Mouse (Mus musculus) limb, embryonic 14.5 days (tissue): ENCODE results near the gene Mtmr3. TPM values are rescaled to one million over a fixed set of nuclear protein-coding genes. Genes with fewer than 3 reads are reported as not detected.

ENCODE experiments used
- ATAC-seq: fragments of 200-750 bp; cut with Nextera tagmentation; 2 replicates; pipeline ENCODE4 v1.8.0; 2017; ENCODE audit warnings: low read depth, moderate number of reproducible peaks, moderate TSS enrichment; ENCODE audit not compliant: low FRiP score
- DNase-seq: peaks from one replicate; pipeline ENCODE4 v3.0.0-alpha.2; 2015; ENCODE audit warnings: low spot score
- H3K27ac ChIP-seq: fragments of 300-500 bp; sonication (generic); replicated peaks from 2 replicates; pipeline ENCODE4 v1.5.1; 2014; ENCODE audit warnings: low read depth, mild to moderate bottlenecking, low read length, moderate library complexity, mixed read lengths
- H3K27me3 ChIP-seq: fragments of 300-500 bp; sonication (generic); 2 replicates; pipeline ENCODE4 v1.6.1; 2014; ENCODE audit warnings: low read length, mixed read lengths; ENCODE audit not compliant: control insufficient read depth, insufficient read depth
- H3K36me3 ChIP-seq: fragments of 300-500 bp; sonication (generic); 2 replicates; pipeline ENCODE4 v1.6.1; 2014; ENCODE audit warnings: mild to moderate bottlenecking, low read length, moderate library complexity, mixed read lengths; ENCODE audit not compliant: control insufficient read depth, insufficient read depth
- H3K4me1 ChIP-seq: fragments of 300-500 bp; sonication (generic); 2 replicates; pipeline ENCODE4 v1.6.1; 2014; ENCODE audit warnings: antibody characterized with exemption, low read length, mixed read lengths; ENCODE audit not compliant: control insufficient read depth, insufficient read depth
- H3K4me2 ChIP-seq: fragments of 300-500 bp; sonication (generic); replicated peaks from 2 replicates; pipeline ENCODE4 v1.6.1; 2014; ENCODE audit warnings: low read depth, mild to moderate bottlenecking, low read length, moderate library complexity; ENCODE audit not compliant: severe bottlenecking
- H3K4me3 ChIP-seq: fragments of 300-500 bp; sonication (generic); replicated peaks from 2 replicates; pipeline ENCODE4 v1.5.1; 2014; ENCODE audit warnings: low read length
- H3K9ac ChIP-seq: fragments of 300-500 bp; sonication (generic); 2 replicates; pipeline ENCODE4 v1.6.1; 2014; ENCODE audit warnings: mild to moderate bottlenecking, low read depth, low read length, moderate library complexity; ENCODE audit not compliant: severe bottlenecking
- H3K9me3 ChIP-seq: fragments of 300-500 bp; sonication (generic); 2 replicates; pipeline ENCODE4 v1.6.1; 2016; ENCODE audit warnings: low read length; ENCODE audit not compliant: control insufficient read depth
- POLR2A ChIP-seq: fragments of 200-500 bp; IDR thresholded peaks from 2 replicates; pipeline ENCODE4 v1.8.0; 2012; ENCODE audit warnings: inconsistent platforms, mild to moderate bottlenecking, moderate library complexity, borderline replicate concordance; ENCODE audit not compliant: insufficient read depth, insufficient read length; ENCODE audit errors: extremely low read depth
- WGBS: fragments of 180-500 bp; shearing (Covaris S2); extraction: QIAGEN DNeasy Blood & Tissue Kit; methylation state at CpG from one replicate; pipeline ENCODE4 v1.1.7; 2014; 5-methylcytosine and 5-hydroxymethylcytosine counted together
- polyA plus RNA-seq, 2 experiments: library from polyadenylated mRNA; depleted of rRNA in 1 of 2; stranded (reverse) in 1 of 2; unstranded in 1 of 2; fragments of >200 nt; fragmentation: Nextera tagmentation in 1 of 2; extraction: Ambion mirVana in 1 of 2; gene quantifications; 2 replicates each; pipeline versions ENCODE4 v1.2.1 to v1.2.3; 2012 to 2014

Gene Mtmr3
- polyA plus RNA-seq, 2 experiments = 29.4 to 33.9 TPM

DNA sequence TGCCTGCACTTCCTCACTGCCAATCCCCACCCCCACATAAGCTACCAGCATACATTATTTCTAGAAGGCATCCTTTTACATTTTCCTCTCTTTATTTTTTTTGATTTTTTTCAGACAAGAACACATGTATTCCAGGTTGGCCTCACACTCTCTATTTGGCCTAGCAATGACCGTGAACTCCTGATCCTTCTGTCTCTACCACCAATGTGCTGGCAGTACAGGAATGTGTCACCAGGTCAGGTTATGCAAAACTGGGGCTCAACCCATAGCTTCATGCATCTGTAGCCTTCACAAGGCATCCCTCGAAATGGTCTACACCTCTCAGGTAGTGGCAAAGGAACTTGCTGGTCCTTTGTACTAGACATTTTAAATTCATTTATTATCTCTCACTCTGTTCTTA lies 105.9 kb downstream of the Mtmr3 start:
- no peak for ATAC-seq

GRCm38 (mm10) chr11:4488367-4488766 lies 106.3 kb downstream of the Mtmr3 start:
- Histone ChIP-seq H3K27ac (no peak overlapping the region), H3K27me3 (no peaks in the 10 kb centered on the region), H3K9ac (no peak overlapping the region), H3K4me3 (no peak overlapping the region), H3K9me3 (no peaks in the 10 kb centered on the region), H3K4me1 (no peaks in the 10 kb centered on the region), H3K36me3 (peaks cover 96% of the 10 kb centered on the region), H3K4me2 (no peak overlapping the region)
- WGBS = 94% methylated on average over 13 of the region's 13 CpGs
- no peak for DNase-seq
- no peak for TF ChIP-seq POLR2A
- no peak for ATAC-seq

More for the DNA sequence above, 105.9 kb downstream of the Mtmr3 start:
- H3K4me2 ChIP-seq = no peak overlapping the region
- H3K36me3 ChIP-seq = peaks cover 95% of the 10 kb centered on the region
- DNase-seq = no peak
- no peaks in the 10 kb centered on the region for H3K9me3 ChIP-seq
- H3K4me3 ChIP-seq = no peak overlapping the region
- no peak overlapping the region for H3K27ac ChIP-seq
- H3K27me3 ChIP-seq = no peaks in the 10 kb centered on the region
- H3K9ac ChIP-seq = no peak overlapping the region
- 98% methylated on average over 2 of the region's 2 CpGs for WGBS
- no peak for TF ChIP-seq POLR2A
- H3K4me1 ChIP-seq = no peaks in the 10 kb centered on the region

DNA sequence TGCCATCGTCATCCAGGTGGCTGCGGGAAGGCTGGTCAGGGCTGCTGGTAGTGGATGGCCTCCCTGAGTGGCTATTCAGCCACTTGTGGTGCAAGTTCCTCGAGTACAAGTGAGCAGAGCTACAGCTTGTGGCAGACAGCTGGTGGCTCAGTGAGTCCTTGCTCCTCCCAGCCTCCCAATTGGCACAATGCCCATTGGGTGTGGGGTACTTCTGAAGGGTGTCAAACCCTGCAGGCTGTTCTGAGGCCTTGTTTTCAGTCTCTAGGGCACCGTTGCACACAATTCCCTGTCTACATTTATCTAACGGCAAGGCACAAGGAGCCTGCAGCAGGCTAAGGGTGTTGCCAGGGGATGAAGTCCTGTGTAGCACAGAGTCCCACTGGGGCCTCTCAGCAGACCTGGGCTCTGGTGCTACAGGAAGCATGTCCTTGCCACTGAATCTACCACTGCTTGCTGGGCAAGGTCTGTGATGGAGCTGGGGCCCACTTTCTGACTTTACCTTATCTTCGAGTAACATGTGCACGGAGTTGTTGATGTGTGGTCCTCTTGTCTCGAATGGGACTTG lies 107.2 kb downstream of the Mtmr3 start:
- Histone ChIP-seq H3K9me3 (no peaks in the 10 kb centered on the region), H3K9ac (no peak overlapping the region), H3K4me1 (no peaks in the 10 kb centered on the region), H3K4me2 (no peak overlapping the region), H3K27ac (no peak overlapping the region), H3K4me3 (no peak overlapping the region), H3K27me3 (no peaks in the 10 kb centered on the region), H3K36me3 (peaks cover 97% of the 10 kb centered on the region)
- DNase-seq (peak; percentile 19), ATAC-seq (no peak)
- TF ChIP-seq POLR2A = no peak
- WGBS = 89% methylated on average over 8 of the region's 8 CpGs

- DNase-seq (no peak), ATAC-seq (no peak)
- Histone ChIP-seq H3K4me3 (no peak overlapping the region), H3K9me3 (no peaks in the 10 kb centered on the region), H3K36me3 (peaks cover 98% of the 10 kb centered on the region), H3K4me2 (no peak overlapping the region), H3K27ac (no peak overlapping the region), H3K4me1 (no peaks in the 10 kb centered on the region), H3K27me3 (no peaks in the 10 kb centered on the region), H3K9ac (no peak overlapping the region)
- TF ChIP-seq POLR2A = no peak
- WGBS = 95% methylated on average over 5 of the region's 5 CpGs
Measured at GRCm38 (mm10) chr11:4484541-4484940, 110.1 kb downstream of the Mtmr3 start.

DNA sequence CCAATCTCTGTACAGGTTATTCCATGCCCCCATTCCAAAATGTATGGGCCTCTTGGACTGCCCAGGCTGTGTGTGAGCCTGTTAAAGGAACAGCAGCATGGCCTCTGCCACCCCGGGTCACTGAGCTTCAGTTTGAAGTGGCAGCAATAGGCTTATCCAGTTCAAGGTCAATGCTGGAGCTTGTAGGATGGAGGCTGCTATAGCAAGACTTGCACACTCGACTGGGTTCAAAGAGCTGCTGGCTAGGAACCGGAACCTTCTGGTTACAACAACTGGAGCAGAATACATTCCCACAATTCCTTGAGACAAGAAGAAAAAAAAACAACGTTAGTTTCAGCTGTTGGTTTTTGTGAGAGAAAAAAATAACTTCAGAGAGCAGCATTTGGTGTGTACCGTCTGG lies 112.0 kb downstream of the Mtmr3 start:
- Histone ChIP-seq H3K4me2 (no peak overlapping the region), H3K27ac (no peak overlapping the region), H3K9ac (no peak overlapping the region), H3K4me1 (no peaks in the 10 kb centered on the region), H3K9me3 (no peaks in the 10 kb centered on the region), H3K4me3 (no peak overlapping the region), H3K27me3 (no peaks in the 10 kb centered on the region), H3K36me3 (peaks cover 91% of the 10 kb centered on the region)
- ATAC-seq (no peak), DNase-seq (no peak)
- WGBS = 86% methylated on average over 5 of the region's 5 CpGs
- TF ChIP-seq POLR2A = no peak
